Mouse (Mus musculus): ENCODE data around the gene Col7a1. TPM values are rescaled to one million over a fixed set of nuclear protein-coding genes. Genes with fewer than 3 reads are reported as not detected.

Gene Col7a1
- total RNA-seq (2018; cell fraction: chromatin; rRNA removed) = 10 to 100 TPM in 3 of 26 experiments, 1 to 10 TPM in 23; 2.1 to 15.7 (median 4.8) TPM
- total RNA-seq (2018; cell fraction: cytosol; rRNA removed) = under 1 TPM in 22 of 26 experiments, not detected in 4; under 0.01 to 0.51 (median 0.15) TPM
- total RNA-seq (2018; cell fraction: nucleus; rRNA removed) = 1 to 10 TPM in 13 of 26 experiments, under 1 TPM in 13; 0.10 to 2.9 (median 1.0) TPM
- polyA plus RNA-seq (2018) = 0.11 to 0.42 TPM (median 0.14 TPM) in 3 replicates

DNA sequence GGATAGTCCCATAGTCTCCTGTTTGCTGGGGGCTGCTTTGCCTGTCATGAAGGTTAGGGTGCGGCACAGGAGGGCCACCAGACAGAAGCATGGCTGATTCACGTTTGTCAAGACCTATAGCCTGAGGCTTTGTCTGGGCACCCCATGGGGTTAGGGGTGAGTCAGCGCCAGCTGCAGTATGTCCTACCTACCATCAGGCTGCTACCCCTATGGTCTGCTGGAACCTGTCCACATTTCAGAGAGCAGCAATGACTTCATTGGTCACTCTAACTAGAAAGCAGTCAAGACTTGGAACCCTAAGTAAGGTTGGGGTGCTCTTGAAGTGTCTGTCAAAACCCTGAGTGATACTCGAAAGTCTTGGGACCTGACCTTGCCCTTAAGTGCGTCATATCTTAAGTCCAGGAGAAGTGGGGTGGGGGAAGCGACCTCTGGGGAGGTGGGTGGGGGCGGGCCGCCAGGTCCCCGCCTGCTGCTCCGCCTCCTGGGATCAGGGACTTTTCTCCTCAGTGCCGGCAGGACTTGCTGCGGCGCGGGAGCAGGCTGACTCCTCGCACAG, at the start of gene Col7a1:
TSS of gene Col7a1 (plus strand) at position 506 of the 556 bp plus-strand sequence.
- 26% methylated on average over 15 of the region's 15 CpGs for WGBS (ENCODE audit: missing documents)
- H3K79me2 ChIP-seq (ENCODE audit: inconsistent target) = no peaks in the 10 kb centered on the region
- H3K4me3 ChIP-seq (ENCODE audit: inconsistent target) = no peak within 1 kb of the TSS
- no peak within 1 kb of the TSS for H3K27ac ChIP-seq
- peaks cover 19% of the 10 kb centered on the region for H3K36me3 ChIP-seq (ENCODE audit: inconsistent target)

- H3K4me3 ChIP-seq (ENCODE audit: inconsistent target) = no peak overlapping the region
- WGBS (ENCODE audit: missing documents) = 94% methylated on average over 6 of the region's 6 CpGs
- no peaks in the 10 kb centered on the region for H3K36me3 ChIP-seq (ENCODE audit: inconsistent target)
Observed at GRCm38 (mm10) chr9:108912308-108912707, 41.1 kb upstream of the Col7a1 start.

GRCm38 (mm10) chr9:108913161-108913560, 40.2 kb upstream of the Col7a1 start:
- Histone ChIP-seq H3K4me3 (ENCODE audit: inconsistent target) (no peak overlapping the region), H3K36me3 (ENCODE audit: inconsistent target) (no peaks in the 10 kb centered on the region), H3K79me2 (ENCODE audit: inconsistent target) (no peaks in the 10 kb centered on the region), H3K27ac (no peak overlapping the region)
- 96% methylated on average over 7 of the region's 7 CpGs for WGBS (ENCODE audit: missing documents)

More at GRCm38 (mm10) chr9:108912308-108912707, 41.1 kb upstream of the Col7a1 start:
- Histone ChIP-seq H3K79me2 (ENCODE audit: inconsistent target) (no peaks in the 10 kb centered on the region), H3K27ac (no peak overlapping the region)

DNA sequence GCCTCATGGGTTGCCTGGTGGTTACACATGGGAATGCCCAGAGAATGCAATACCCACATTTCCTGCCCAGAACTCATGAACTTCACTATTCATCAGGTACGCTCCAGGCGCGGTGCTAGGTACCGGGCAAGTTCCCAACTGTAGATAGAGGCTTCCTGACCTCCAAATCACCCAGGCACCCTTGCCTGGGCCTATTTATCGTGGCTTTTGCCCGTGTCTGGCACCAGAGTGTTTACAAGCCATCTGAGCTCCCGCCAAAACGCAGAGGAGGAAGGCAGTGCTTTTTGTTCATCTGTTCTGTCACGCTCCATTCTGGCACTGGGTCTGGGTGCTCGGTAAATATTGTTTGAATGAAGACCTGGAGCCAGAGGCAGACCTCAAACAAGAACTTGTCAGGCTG, 39.8 kb upstream of the Col7a1 start:
- H3K79me2 ChIP-seq (ENCODE audit: inconsistent target) = no peaks in the 10 kb centered on the region
- 87% methylated on average over 10 of the region's 10 CpGs for WGBS (ENCODE audit: missing documents)
- H3K27ac ChIP-seq = no peak overlapping the region
- no peak overlapping the region for H3K4me3 ChIP-seq (ENCODE audit: inconsistent target)
- no peaks in the 10 kb centered on the region for H3K36me3 ChIP-seq (ENCODE audit: inconsistent target)

DNA sequence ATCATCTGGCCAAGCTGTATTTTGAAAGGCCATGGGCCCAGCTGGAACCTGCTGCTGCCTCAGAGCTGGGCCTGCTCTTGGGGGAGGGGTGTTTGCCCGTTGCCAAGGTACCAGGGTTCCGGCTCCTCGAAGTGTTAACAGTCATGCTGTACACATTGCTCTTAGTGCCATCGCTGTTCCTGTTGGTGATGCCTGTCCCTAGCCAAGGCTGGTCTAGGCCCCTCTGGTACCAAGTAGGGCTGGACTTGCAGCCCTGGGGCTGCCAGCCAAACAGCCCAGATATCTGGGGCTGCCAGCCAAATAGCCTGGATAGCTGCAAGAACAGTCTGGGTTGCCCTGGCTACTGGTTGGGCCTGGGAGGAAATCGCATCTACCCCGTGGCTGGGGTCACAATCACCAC, 38.9 kb upstream of the Col7a1 start, which contains the start of gene Tmem89:
TSS of gene Tmem89 (plus strand) at position 129 of the 400 bp plus-strand sequence.
- Histone ChIP-seq H3K27ac (no peak within 1 kb of the TSS), H3K4me3 (ENCODE audit: inconsistent target) (no peak within 1 kb of the TSS)
- 92% methylated on average over 6 of the region's 6 CpGs for WGBS (ENCODE audit: missing documents)

DNA sequence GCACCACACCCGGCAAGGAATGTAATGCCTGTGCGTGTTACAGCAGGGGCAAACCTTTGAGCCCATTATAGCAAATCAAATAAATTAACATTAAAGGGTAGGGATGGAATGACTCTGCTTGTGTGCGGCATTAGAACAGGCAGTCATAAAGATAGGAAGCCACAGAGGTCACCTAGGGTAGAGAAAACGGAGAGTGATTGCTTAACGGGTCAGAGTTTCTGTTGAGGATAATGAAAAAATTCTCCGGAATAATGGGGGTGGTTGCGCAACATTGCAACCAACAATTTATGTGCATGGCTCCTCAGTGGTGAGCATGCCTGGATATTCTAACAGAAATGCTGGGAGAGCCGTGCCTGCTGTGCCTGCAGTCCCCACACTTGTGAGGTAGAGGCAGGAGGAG, 27.5 kb upstream of the Col7a1 start:
- Histone ChIP-seq H3K79me2 (ENCODE audit: inconsistent target) (no peaks in the 10 kb centered on the region), H3K27ac (no peak overlapping the region), H3K36me3 (ENCODE audit: inconsistent target) (no peaks in the 10 kb centered on the region), H3K4me3 (ENCODE audit: inconsistent target) (no peak overlapping the region)
- WGBS (ENCODE audit: missing documents) = 36% methylated on average over 8 of the region's 8 CpGs

More for the DNA sequence above, 38.9 kb upstream of the Col7a1 start, which contains the start of gene Tmem89:
- H3K79me2 ChIP-seq (ENCODE audit: inconsistent target) = no peaks in the 10 kb centered on the region
- no peaks in the 10 kb centered on the region for H3K36me3 ChIP-seq (ENCODE audit: inconsistent target)

DNA sequence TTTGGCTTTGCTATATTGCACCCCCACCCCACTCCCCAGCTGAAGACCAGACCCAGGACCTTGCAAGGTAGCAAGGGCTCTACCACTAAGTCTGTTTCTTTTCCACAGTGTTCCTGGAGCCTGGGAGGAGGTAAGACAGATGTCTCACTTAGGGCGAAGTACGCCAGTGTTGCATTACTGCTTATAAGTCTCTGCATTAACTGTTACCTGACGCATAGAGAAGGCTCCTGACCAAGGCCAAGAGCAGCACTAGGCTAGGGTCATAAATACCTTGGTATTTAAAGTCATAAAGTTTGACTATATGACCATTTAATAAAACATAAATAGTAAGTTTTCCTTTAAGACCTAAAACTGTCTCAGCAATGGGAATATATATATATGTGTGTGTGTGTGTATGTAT, 25.0 kb upstream of the Col7a1 start:
- no peaks in the 10 kb centered on the region for H3K79me2 ChIP-seq (ENCODE audit: inconsistent target)
- H3K27ac ChIP-seq = no peak overlapping the region
- H3K36me3 ChIP-seq (ENCODE audit: inconsistent target) = no peaks in the 10 kb centered on the region
- H3K4me3 ChIP-seq (ENCODE audit: inconsistent target) = no peak overlapping the region
- WGBS (ENCODE audit: missing documents) = 90% methylated on average over 3 of the region's 3 CpGs

- Histone ChIP-seq H3K36me3 (ENCODE audit: inconsistent target) (peaks cover 15% of the 10 kb centered on the region; the same call in 1 of the 2 replicates), H3K79me2 (ENCODE audit: inconsistent target) (peaks cover 45% of the 10 kb centered on the region), H3K27ac (no peak overlapping the region), H3K4me3 (ENCODE audit: inconsistent target) (no peak overlapping the region)
- 3% methylated on average over 3 of the region's 3 CpGs for WGBS (ENCODE audit: missing documents)
Observed at GRCm38 (mm10) chr9:108935991-108936390, 17.4 kb upstream of the Col7a1 start.

GRCm38 (mm10) chr9:108936418-108937364, 16.7 kb upstream of the Col7a1 start, which contains the start of gene Uqcrc1:
Gene Uqcrc1 (plus strand): TSS chr9:108936633.
- peak within 1 kb of the TSS; percentile 44; the same call in 1 of the 2 replicates for H3K27ac ChIP-seq
- WGBS (ENCODE audit: missing documents) = under 1% methylated on average over 58 of the region's 58 CpGs
- peaks cover 22% of the 10 kb centered on the region for H3K36me3 ChIP-seq (ENCODE audit: inconsistent target)
- H3K4me3 ChIP-seq (ENCODE audit: inconsistent target) = peak within 1 kb of the TSS; percentile 68
- peaks cover 52% of the 10 kb centered on the region for H3K79me2 ChIP-seq (ENCODE audit: inconsistent target)

DNA sequence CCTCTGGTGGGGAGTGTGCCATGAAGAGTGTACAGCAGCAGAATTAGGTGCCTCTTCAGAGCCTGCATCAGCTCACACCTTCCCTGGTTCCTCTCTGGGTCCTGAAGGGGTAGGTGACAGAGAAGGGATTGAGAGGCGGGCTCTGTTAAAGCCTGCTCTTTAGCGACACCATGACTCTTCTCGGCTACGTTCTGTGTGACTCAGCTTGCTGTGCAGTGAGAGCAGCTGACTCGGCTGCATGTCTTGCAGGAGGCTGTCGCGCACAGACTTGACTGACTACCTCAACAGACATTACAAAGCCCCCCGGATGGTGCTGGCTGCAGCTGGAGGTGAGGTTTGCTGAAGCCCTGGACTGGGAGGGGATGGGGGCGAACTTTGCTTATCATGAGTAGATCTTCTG, 8.3 kb upstream of the Col7a1 start:
- peaks cover 30% of the 10 kb centered on the region; the same call in 1 of the 2 replicates for H3K79me2 ChIP-seq (ENCODE audit: inconsistent target)
- no peak overlapping the region for H3K4me3 ChIP-seq (ENCODE audit: inconsistent target)
- 93% methylated on average over 9 of the region's 9 CpGs for WGBS (ENCODE audit: missing documents)
- H3K27ac ChIP-seq = no peak overlapping the region
- H3K36me3 ChIP-seq (ENCODE audit: inconsistent target) = peaks cover 92% of the 10 kb centered on the region

DNA sequence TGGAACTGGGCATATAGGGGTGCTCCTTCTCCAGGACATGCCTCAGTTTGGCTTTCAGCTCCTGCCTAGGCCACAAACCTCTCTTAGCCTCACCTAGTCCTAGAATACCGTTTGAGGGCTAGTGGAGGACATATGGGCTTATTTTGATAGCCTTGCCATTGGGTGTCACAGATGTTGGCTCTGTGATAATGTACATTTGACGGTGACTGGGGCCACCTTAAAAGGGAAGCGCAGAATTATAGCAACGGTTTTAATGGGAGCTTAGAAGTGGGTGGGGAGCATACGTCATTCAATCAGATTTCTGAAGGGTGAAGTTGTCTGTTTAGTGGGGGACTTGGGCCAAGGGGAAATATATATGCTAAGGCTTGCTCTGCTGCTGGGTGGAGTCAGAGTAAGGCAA, 7.8 kb upstream of the Col7a1 start:
- Histone ChIP-seq H3K27ac (no peak overlapping the region), H3K79me2 (ENCODE audit: inconsistent target) (peaks cover 25% of the 10 kb centered on the region; the same call in 1 of the 2 replicates), H3K4me3 (ENCODE audit: inconsistent target) (no peak overlapping the region), H3K36me3 (ENCODE audit: inconsistent target) (peaks cover 88% of the 10 kb centered on the region)
- 93% methylated on average over 5 of the region's 5 CpGs for WGBS (ENCODE audit: missing documents)

- WGBS (ENCODE audit: missing documents) = 88% methylated on average over 12 of the region's 13 CpGs
Observed at GRCm38 (mm10) chr9:108949231-108949966, 4.0 kb upstream of the Col7a1 start.

GRCm38 (mm10) chr9:108949967-108950728, 3.2 kb upstream of the Col7a1 start:
- H3K27ac ChIP-seq = no peak overlapping the region
- no peak overlapping the region for H3K4me3 ChIP-seq (ENCODE audit: inconsistent target)
- H3K79me2 ChIP-seq (ENCODE audit: inconsistent target) = no peaks in the 10 kb centered on the region
- 96% methylated on average over 9 of the region's 9 CpGs for WGBS (ENCODE audit: missing documents)
- H3K36me3 ChIP-seq (ENCODE audit: inconsistent target) = peaks cover 49% of the 10 kb centered on the region

More at GRCm38 (mm10) chr9:108949231-108949966, 4.0 kb upstream of the Col7a1 start:
- peaks cover 57% of the 10 kb centered on the region for H3K36me3 ChIP-seq (ENCODE audit: inconsistent target)
- H3K4me3 ChIP-seq (ENCODE audit: inconsistent target) = no peak overlapping the region
- H3K79me2 ChIP-seq (ENCODE audit: inconsistent target) = no peaks in the 10 kb centered on the region
- H3K27ac ChIP-seq = no peak overlapping the region
